Mouse (Mus musculus) E14TG2a.4 (cell line): Measurements from ENCODE around the gene Fam19a3.

Source experiments
- CTCF ChIP-seq: conservative IDR thresholded peaks from 2 replicates; pipeline ENCODE4 v1.5.1; 2014; ENCODE audit warnings: low read length
- NANOG ChIP-seq: IDR thresholded peaks from 2 replicates; pipeline ENCODE4 v1.6.1; 2014; ENCODE audit warnings: borderline replicate concordance, low read length, mixed read lengths
- POU5F1 ChIP-seq: IDR thresholded peaks from 2 replicates; pipeline ENCODE4 v1.6.1; 2014; ENCODE audit warnings: low read length, borderline replicate concordance

GRCm38 (mm10) chr3:104820426-104820825 lies 38.8 kb upstream of the Fam19a3 start:
- no peak for TF ChIP-seq CTCF
- no peak for TF ChIP-seq NANOG
- no peak for TF ChIP-seq POU5F1
